Mouse (Mus musculus) olfactory bulb, adult 2 months (tissue): Measurements from ENCODE around the gene Gnat2.

ENCODE experiments used
- CTCF ChIP-seq: fragments of 200-500 bp; IDR thresholded peaks from 2 replicates; pipeline ENCODE4 v1.5.1; 2012; ENCODE audit warnings: low read depth, mild to moderate bottlenecking, low read length, moderate library complexity; ENCODE audit not compliant: insufficient read depth
- POLR2A ChIP-seq: fragments of 200-500 bp; IDR thresholded peaks from 2 replicates; pipeline ENCODE4 v1.6.1; 2012; ENCODE audit warnings: mild to moderate bottlenecking, low read depth, low read length, moderate library complexity; ENCODE audit not compliant: insufficient read depth

DNA sequence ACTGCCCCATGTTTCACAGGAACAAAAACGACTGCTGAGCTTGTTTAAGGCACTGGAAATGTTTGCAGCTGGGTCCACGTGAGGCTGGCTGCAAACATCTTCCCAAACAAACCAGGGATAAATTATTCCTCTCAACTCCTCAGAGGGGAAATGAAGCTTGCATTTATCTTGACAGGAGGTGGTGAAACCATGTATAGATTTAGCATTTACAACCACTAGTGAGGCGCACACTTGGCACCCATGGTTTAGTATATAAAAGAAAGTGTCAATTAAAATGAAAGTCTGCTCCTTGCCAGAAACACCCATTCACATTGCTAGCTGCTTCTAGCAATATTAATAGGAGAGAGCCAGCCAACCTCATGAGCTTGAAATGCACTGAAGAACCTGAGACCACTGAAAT is 9.0 kb downstream of the Gnat2 start:
- TF ChIP-seq CTCF, result no peak
- TF ChIP-seq POLR2A, result no peak
